In genomic region chr4:136793320-136793719, GRCm38 (mm10) we compare ENCODE assay signal across 10 mouse cellular contexts. TPM values are rescaled to one million over a fixed set of nuclear protein-coding genes. Genes with fewer than 3 reads are reported as not detected.
DNase-seq lines count a peak whose midpoint lies in the region; ATAC-seq and TF ChIP-seq lines count a peak whose summit lies in the region.
"Had no signal": no experiment of that assay in that cellular context is flagged by ENCODE, and none has a peak within 500 bp of the region (broad histone marks: within the 10 kb centered on the region; RNA-seq: fewer than 3 reads in every experiment).

No protein-coding gene starts in this region.

- H3K4me2 ChIP-seq in forebrain, embryonic 14.5 days (ENCODE audit: low read length), result no peak overlapping the region
- no peak overlapping the region for H3K4me2 ChIP-seq in midbrain, embryonic 16.5 days (ENCODE audit: low read length)

- H3K9me3 ChIP-seq in forebrain, embryonic 14.5 days (replicated peaks; ENCODE audit: control insufficient read depth, low read length), result no peaks in the 10 kb centered on the region
- no peaks in the 10 kb centered on the region for H3K9me3 ChIP-seq in midbrain, embryonic 16.5 days (replicated peaks; ENCODE audit: control insufficient read depth, low read length, poor library complexity, severe bottlenecking)

- peaks cover 8% of the 10 kb centered on the region for H3K4me1 ChIP-seq in forebrain, embryonic 14.5 days (ENCODE audit: control insufficient read depth, insufficient read depth, low read length)
- H3K4me1 ChIP-seq in midbrain, embryonic 16.5 days (ENCODE audit: control insufficient read depth, insufficient read depth, low read length), result peaks cover 14% of the 10 kb centered on the region
- H3K4me1 ChIP-seq in kidney, adult 2 months (ENCODE audit: control insufficient read depth, insufficient read depth, low read length), result no peaks in the 10 kb centered on the region

- 70% methylated on average over 11 of the region's 11 CpGs for WGBS in forebrain, embryonic 14.5 days
- WGBS in midbrain, embryonic 16.5 days, result 69% methylated on average over 11 of the region's 11 CpGs
- 90% methylated on average over 11 of the region's 11 CpGs for WGBS in kidney, adult 2 months

- TF ChIP-seq CTCF in kidney, adult 2 months (conservative IDR thresholded peaks at IDR 0.05; ENCODE audit: insufficient read depth, insufficient read length, low read depth, low read length), result no peak

- no peaks in the 10 kb centered on the region for H3K36me3 ChIP-seq in forebrain, embryonic 14.5 days (ENCODE audit: control insufficient read depth, insufficient read depth, low read length)
- H3K36me3 ChIP-seq in midbrain, embryonic 16.5 days (ENCODE audit: control insufficient read depth, insufficient read depth, low read length), result no peaks in the 10 kb centered on the region
- H3K36me3 ChIP-seq in kidney, adult 2 months (ENCODE audit: control insufficient read depth, insufficient read depth, low read length), result no peaks in the 10 kb centered on the region

- no peak for TF ChIP-seq POLR2A in kidney, adult 2 months (IDR thresholded peaks at IDR 0.05; ENCODE audit: low read depth, low read length)

- peak; percentile 78 for ATAC-seq in forebrain, embryonic 14.5 days
- ATAC-seq in midbrain, embryonic 16.5 days, result no peak

- no peak overlapping the region for H3K4me3 ChIP-seq in forebrain, embryonic 14.5 days (ENCODE audit: low read depth, low read length)
- no peak overlapping the region for H3K4me3 ChIP-seq in midbrain, embryonic 16.5 days (ENCODE audit: low read depth, low read length)
- no peak overlapping the region for H3K4me3 ChIP-seq in kidney, adult 2 months (ENCODE audit: insufficient read depth, low read depth, low read length)

- no peak overlapping the region for H3K9ac ChIP-seq in forebrain, embryonic 14.5 days (ENCODE audit: low read length)
- H3K9ac ChIP-seq in midbrain, embryonic 16.5 days (ENCODE audit: low read depth, low read length), result no peak overlapping the region

- no peaks in the 10 kb centered on the region for H3K27me3 ChIP-seq in forebrain, embryonic 14.5 days (replicated peaks; ENCODE audit: control insufficient read depth, insufficient read depth, low read length)
- H3K27me3 ChIP-seq in midbrain, embryonic 16.5 days (ENCODE audit: control insufficient read depth, insufficient read depth, low read depth, low read length), result no peaks in the 10 kb centered on the region
- H3K27me3 ChIP-seq in kidney, adult 2 months (replicated peaks; ENCODE audit: control insufficient read depth, insufficient read depth, low read length), result no peaks in the 10 kb centered on the region

- DNase-seq in cerebellum, adult 18-20 months, result peak; percentile 63 to 71
- peak; percentile 76 for DNase-seq in forebrain, embryonic 14.5 days (ENCODE audit: low spot score)
- peak; percentile 74 to 76 for DNase-seq in layer of hippocampus, adult 8-10 months (ENCODE audit: low spot score in 2 of 2)
- DNase-seq in heart, adult 18-20 months, result no peak
- DNase-seq in Muller cell, postnatal 12 days (ENCODE audit: inconsistent ontology term), result no peak
- DNase-seq in urinary bladder, postnatal 10 days (ENCODE audit: low spot score), result no peak
- DNase-seq in kidney, adult 2 months, result no peak
- DNase-seq: adrenal gland, adult 8-10 months; kidney, adult 11 months had no signal

- peak overlapping the region; percentile 33; the same call in 1 of the 2 replicates for H3K27ac ChIP-seq in forebrain, embryonic 14.5 days (ENCODE audit: low read depth, low read length)
- H3K27ac ChIP-seq in midbrain, embryonic 16.5 days (ENCODE audit: low read length), result peak overlapping the region; percentile 40
- no peak overlapping the region for H3K27ac ChIP-seq in kidney, adult 2 months (ENCODE audit: insufficient read depth, low read depth, low read length)

RNA-seq across cellular contexts. Expression of gene Ephb2, which starts 42.5 kb away (rescaled TPM):
- polyA plus RNA-seq in forebrain, embryonic 14.5 days (2014; fragmentation: Nextera tagmentation; extraction: Ambion mirVana), result 9.3 and 9.6 TPM in 2 replicates
- total RNA-seq in layer of hippocampus, adult 8-10 months (2022), result 10 to 100 TPM; 17.4 to 23.2 (median 19.8) TPM
- polyA plus RNA-seq in midbrain, embryonic 16.5 days (2015; fragmentation: Nextera tagmentation; extraction: Ambion mirVana), result 13.1 and 17.5 TPM in 2 replicates
- total RNA-seq in heart, adult 18-20 months (2021), result under 1 TPM; 0.89 to 0.90 TPM
- 10.4 and 19.3 TPM in 2 replicates for polyA plus RNA-seq in kidney, adult 2 months (2012; rRNA removed)

Comparison
In these comparisons a context has a peak if more than half of its experiments do, and no peak if none do; other contexts are left out.
1. DNase-seq: peak in cerebellum, adult 18-20 months (2 of 2), forebrain, embryonic 14.5 days (single experiment) and layer of hippocampus, adult 8-10 months (2 of 2); none in heart, adult 18-20 months (0 of 2), Muller cell, postnatal 12 days (single experiment), urinary bladder, postnatal 10 days (single experiment) and kidney, adult 2 months (single experiment).